19 mouse cellular contexts compared by ENCODE assay signal in the genomic region with DNA sequence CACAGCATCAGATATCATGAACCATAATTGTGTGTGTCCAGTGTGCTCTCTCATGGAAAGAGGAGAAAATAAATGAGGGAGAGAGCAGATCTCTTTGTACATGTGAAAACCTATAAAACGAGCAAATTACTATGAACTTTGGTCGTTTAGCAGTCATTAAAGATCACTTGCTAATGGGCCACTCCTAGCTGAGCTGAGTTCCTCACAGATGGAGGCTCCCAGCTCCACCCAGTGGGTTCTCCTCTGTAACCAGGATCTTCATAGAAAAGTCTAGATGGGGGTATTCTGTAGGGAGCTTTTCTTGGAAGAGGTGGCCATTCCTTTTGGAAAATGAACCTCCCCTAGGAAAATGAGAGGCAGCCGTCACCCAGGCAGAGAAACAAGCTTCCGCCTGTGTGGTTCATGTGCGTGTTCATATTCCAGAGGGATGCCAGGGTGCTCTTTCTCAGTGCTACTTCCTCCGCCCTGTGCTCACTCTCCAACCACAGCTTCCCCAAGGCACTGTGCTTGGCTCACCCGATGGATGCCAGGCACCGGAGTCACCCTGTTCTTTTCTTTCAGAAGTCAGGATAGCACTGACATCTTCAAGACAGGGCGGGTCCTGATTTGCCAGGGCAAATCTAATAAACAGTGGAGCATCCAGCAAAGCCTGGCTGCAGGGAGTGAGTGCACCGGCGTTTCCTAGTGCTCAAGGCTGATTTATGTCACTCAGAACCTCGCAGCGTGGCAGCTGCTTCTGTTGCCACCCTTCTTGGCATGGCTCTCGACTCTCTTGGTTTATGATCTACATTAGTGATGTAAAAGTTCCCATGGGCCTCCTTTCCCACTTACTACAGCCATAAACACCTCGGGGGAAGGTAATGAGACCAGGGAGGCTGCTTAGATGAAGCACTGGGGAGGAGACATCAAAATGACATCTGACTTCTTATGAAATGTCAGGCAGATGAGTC. TPM values are rescaled to one million over a fixed set of nuclear protein-coding genes. Genes with fewer than 3 reads are reported as not detected.
DNase-seq lines count a peak whose midpoint lies in the region; ATAC-seq and TF ChIP-seq lines count a peak whose summit lies in the region.
"Had no signal": no experiment of that assay in that cellular context is flagged by ENCODE, and none has a peak within 500 bp of the region (broad histone marks: within the 10 kb centered on the region; RNA-seq: fewer than 3 reads in every experiment).

No protein-coding gene starts in this region.

- H3K4me2 ChIP-seq in hindbrain, embryonic 13.5 days: no peak overlapping the region
- H3K4me2 ChIP-seq in hindbrain, embryonic 16.5 days (ENCODE audit: low read length): no peak overlapping the region
- peak overlapping the region; percentile 8; the same call in 1 of the 2 replicates for H3K4me2 ChIP-seq in neural tube, embryonic 14.5 days (ENCODE audit: low read depth, low read length)
- no peak overlapping the region for H3K4me2 ChIP-seq in hindbrain, embryonic 14.5 days (replicated peaks)
- H3K4me2 ChIP-seq: heart, embryonic 13.5 days; liver, embryonic 11.5 days; midbrain, embryonic 11.5 days had no signal

- no peak overlapping the region for H3K9ac ChIP-seq in hindbrain, embryonic 13.5 days
- H3K9ac ChIP-seq in hindbrain, embryonic 16.5 days (ENCODE audit: low read depth, low read length): no peak overlapping the region
- no peak overlapping the region for H3K9ac ChIP-seq in neural tube, embryonic 14.5 days (replicated peaks; ENCODE audit: low read depth, low read length)
- no peak overlapping the region for H3K9ac ChIP-seq in hindbrain, embryonic 14.5 days
- H3K9ac ChIP-seq: heart, embryonic 13.5 days had no signal

- no peak for TF ChIP-seq CTCF in E14TG2a.4 (conservative IDR thresholded peaks at IDR 0.05; ENCODE audit: low read length)

- no peaks in the 10 kb centered on the region for H3K27me3 ChIP-seq in hindbrain, embryonic 13.5 days
- H3K27me3 ChIP-seq in hindbrain, embryonic 16.5 days (replicated peaks; ENCODE audit: control insufficient read depth, insufficient read depth, low read length): no peaks in the 10 kb centered on the region
- no peaks in the 10 kb centered on the region for H3K27me3 ChIP-seq in E14TG2a.4 (ENCODE audit: insufficient read depth, low read length)
- no peaks in the 10 kb centered on the region; the same call in 1 of the 2 replicates for H3K27me3 ChIP-seq in neural tube, embryonic 14.5 days (ENCODE audit: control insufficient read depth, insufficient read depth, low read length)
- no peaks in the 10 kb centered on the region for H3K27me3 ChIP-seq in hindbrain, embryonic 14.5 days (ENCODE audit: control insufficient read depth, insufficient read depth, low read length)
- H3K27me3 ChIP-seq: heart, embryonic 13.5 days had no signal

- H3K27ac ChIP-seq in hindbrain, embryonic 13.5 days: no peak overlapping the region
- H3K27ac ChIP-seq in hindbrain, embryonic 16.5 days (ENCODE audit: low read depth, low read length): no peak overlapping the region
- H3K27ac ChIP-seq in neural tube, embryonic 14.5 days (ENCODE audit: low read depth, low read length): no peak overlapping the region
- no peak overlapping the region for H3K27ac ChIP-seq in hindbrain, embryonic 14.5 days
- H3K27ac ChIP-seq: heart, embryonic 13.5 days had no signal

- H3K9me3 ChIP-seq in hindbrain, embryonic 13.5 days: no peaks in the 10 kb centered on the region
- H3K9me3 ChIP-seq in hindbrain, embryonic 16.5 days (ENCODE audit: control insufficient read depth, low read length): no peaks in the 10 kb centered on the region
- no peaks in the 10 kb centered on the region for H3K9me3 ChIP-seq in E14TG2a.4 (ENCODE audit: low read length)
- no peaks in the 10 kb centered on the region for H3K9me3 ChIP-seq in neural tube, embryonic 14.5 days (ENCODE audit: control insufficient read depth, low read length)
- H3K9me3 ChIP-seq in hindbrain, embryonic 14.5 days (ENCODE audit: control insufficient read depth, low read length): no peaks in the 10 kb centered on the region
- H3K9me3 ChIP-seq: heart, embryonic 13.5 days had no signal

- no peaks in the 10 kb centered on the region for H3K36me3 ChIP-seq in hindbrain, embryonic 13.5 days
- no peaks in the 10 kb centered on the region for H3K36me3 ChIP-seq in hindbrain, embryonic 16.5 days (ENCODE audit: control insufficient read depth, insufficient read depth, low read length)
- no peaks in the 10 kb centered on the region for H3K36me3 ChIP-seq in E14TG2a.4 (ENCODE audit: insufficient read depth, low read length)
- no peaks in the 10 kb centered on the region for H3K36me3 ChIP-seq in neural tube, embryonic 14.5 days (ENCODE audit: control insufficient read depth, insufficient read depth, low read length)
- H3K36me3 ChIP-seq in hindbrain, embryonic 14.5 days (replicated peaks; ENCODE audit: control insufficient read depth, insufficient read depth): no peaks in the 10 kb centered on the region
- H3K36me3 ChIP-seq: heart, embryonic 13.5 days had no signal

- DNase-seq in adrenal gland, postnatal 25 days: peak; percentile 7
- DNase-seq in cerebellum, adult 9-10 months: no peak
- DNase-seq in hindbrain, embryonic 14.5 days (ENCODE audit: low spot score): no peak
- DNase-seq: gastrocnemius, postnatal 36 days had no signal

- no peak overlapping the region for H3K4me3 ChIP-seq in hindbrain, embryonic 13.5 days
- no peak overlapping the region for H3K4me3 ChIP-seq in hindbrain, embryonic 16.5 days (ENCODE audit: low read length)
- peak overlapping the region; percentile 48; the same call in 1 of the 2 replicates for H3K4me3 ChIP-seq in E14TG2a.4 (replicated peaks; ENCODE audit: low read length)
- H3K4me3 ChIP-seq in neural tube, embryonic 14.5 days (ENCODE audit: low read depth, low read length): no peak overlapping the region
- H3K4me3 ChIP-seq in hindbrain, embryonic 14.5 days (replicated peaks; ENCODE audit: low read length): no peak overlapping the region
- H3K4me3 ChIP-seq: heart, embryonic 13.5 days had no signal

- 68% methylated on average over 15 of the region's 15 CpGs for WGBS in hindbrain, embryonic 13.5 days
- 67% methylated on average over 15 of the region's 15 CpGs for WGBS in hindbrain, embryonic 16.5 days
- WGBS in neural tube, embryonic 14.5 days: 46% methylated on average over 15 of the region's 15 CpGs
- WGBS in hindbrain, embryonic 14.5 days: 72% methylated on average over 15 of the region's 15 CpGs

- ATAC-seq in hindbrain, embryonic 13.5 days (ENCODE audit: low FRiP score): peak; percentile 36; the same call in 1 of the 2 replicates
- no peak for ATAC-seq in hindbrain, embryonic 16.5 days
- peak; percentile 90 for ATAC-seq in neural tube, embryonic 14.5 days (ENCODE audit: low read depth)
- ATAC-seq in hindbrain, embryonic 14.5 days (ENCODE audit: low FRiP score): no peak

- no peaks in the 10 kb centered on the region for H3K4me1 ChIP-seq in hindbrain, embryonic 13.5 days (replicated peaks)
- no peaks in the 10 kb centered on the region for H3K4me1 ChIP-seq in hindbrain, embryonic 16.5 days (ENCODE audit: control insufficient read depth, insufficient read depth, low read depth, low read length)
- 0 out of 2 replicates have a peak, but pooled peaks cover 4% of the 10 kb centered on the region for H3K4me1 ChIP-seq in E14TG2a.4 (replicated peaks; ENCODE audit: low read depth, low read length)
- peaks cover 4% of the 10 kb centered on the region; the same call in 1 of the 2 replicates for H3K4me1 ChIP-seq in neural tube, embryonic 14.5 days (ENCODE audit: control insufficient read depth, insufficient read depth, low read length)
- H3K4me1 ChIP-seq in hindbrain, embryonic 14.5 days (replicated peaks; ENCODE audit: control insufficient read depth, insufficient read depth, low read length): no peaks in the 10 kb centered on the region

RNA-seq across cellular contexts. Expression of a gene that starts 46.8 kb away (rescaled TPM):
- not detected in 2 replicates for polyA plus RNA-seq in hindbrain, embryonic 13.5 days (2015; fragmentation: Nextera tagmentation; extraction: Ambion mirVana)
- not detected in 2 replicates for polyA plus RNA-seq in hindbrain, embryonic 16.5 days (2015; fragmentation: Nextera tagmentation; extraction: Ambion mirVana)
- total RNA-seq in adrenal gland, postnatal 25 days (2021): not detected in 2 replicates
- not detected in 2 replicates for polyA plus RNA-seq in neural tube, embryonic 14.5 days (2014; fragmentation: Nextera tagmentation; extraction: Ambion mirVana)
- not detected in 2 replicates for polyA plus RNA-seq in hindbrain, embryonic 14.5 days (2014; fragmentation: Nextera tagmentation; extraction: Ambion mirVana)
- total RNA-seq: gastrocnemius, postnatal 36 days; heart, postnatal 4 days; layer of hippocampus, adult 18-20 months; layer of hippocampus, postnatal 36 days; left cerebral cortex, postnatal 36 days; monocyte, adult 5-6 weeks had no signal
- polyA plus RNA-seq: forebrain, embryonic 11.5 days; heart, embryonic 13.5 days; kidney, embryonic 16.5 days; liver, embryonic 11.5 days; lung, adult 2 months; midbrain, embryonic 11.5 days had no signal

Comparison
In these comparisons a context has a peak if more than half of its experiments do, and no peak if none do; other contexts are left out.
1. ATAC-seq: peak in hindbrain, embryonic 13.5 days (single experiment) and neural tube, embryonic 14.5 days (single experiment); none in hindbrain, embryonic 16.5 days (single experiment) and hindbrain, embryonic 14.5 days (single experiment).